Mouse (Mus musculus): ENCODE data around the gene Fancl.

- no peak for TF ChIP-seq CTCF (IDR thresholded peaks at IDR 0.05; ENCODE audit: control insufficient read depth, insufficient read depth, insufficient read length)
- TF ChIP-seq CEBPB (IDR thresholded peaks at IDR 0.05; ENCODE audit: low read depth), result no peak
- TF ChIP-seq USF1 (IDR thresholded peaks at IDR 0.05; ENCODE audit: low read depth), result no peak
- TF ChIP-seq MYOD1 (IDR thresholded peaks at IDR 0.05; ENCODE audit: control insufficient read depth, insufficient read length, low read depth), result no peak
- TF ChIP-seq MAX (IDR thresholded peaks at IDR 0.05), result no peak
These were observed 58.4 kb downstream of the Fancl start for GRCm38 (mm10) chr11:26444374-26444773.

All from C2C12 (cell line).